Mouse (Mus musculus): ENCODE measurements around the gene Gm17949. TPM values are rescaled to one million over a fixed set of nuclear protein-coding genes. Genes with fewer than 3 reads are reported as not detected.
A peak's percentile ranks its signal among the peaks of the same experiment; 100 is the strongest.

Gm17949 gene
- not detected for total RNA-seq (2021)
- long read RNA-seq, experiment 1: 0 reads
- long read RNA-seq, experiment 2: 0 reads

GRCm38 (mm10) chr17:57011236-57012141 lies at the start of gene Gm17949, which contains the start of gene Gtf2f1:
TSS of gene Gm17949 (plus strand) at chr17:57011469.
TSS of gene Gtf2f1 (minus strand) at chr17:57011288.
- DNase-seq: peak; percentile 95

- DNase-seq: no peak
Observed at GRCm38 (mm10) chr17:56961880-56962279, 49.4 kb upstream of the Gm17949 start.

GRCm38 (mm10) chr17:56962642-56963405 lies 48.4 kb upstream of the Gm17949 start:
- DNase-seq: no peak

- DNase-seq: no peak
Observed at GRCm38 (mm10) chr17:56963646-56964045, 47.6 kb upstream of the Gm17949 start.

GRCm38 (mm10) chr17:56969321-56969720 lies 41.9 kb upstream of the Gm17949 start:
- no peak for DNase-seq

GRCm38 (mm10) chr17:56970081-56970480 lies 41.2 kb upstream of the Gm17949 start:
- no peak for DNase-seq

GRCm38 (mm10) chr17:56973956-56974707 lies 37.1 kb upstream of the Gm17949 start:
- no peak for DNase-seq

GRCm38 (mm10) chr17:56974708-56975240 lies 36.5 kb upstream of the Gm17949 start:
- DNase-seq: no peak

GRCm38 (mm10) chr17:56975391-56975790 lies 35.9 kb upstream of the Gm17949 start:
- no peak for DNase-seq

- no peak for DNase-seq
Observed at GRCm38 (mm10) chr17:56976531-56977390, 34.5 kb upstream of the Gm17949 start.

- DNase-seq: no peak
Observed at GRCm38 (mm10) chr17:56979524-56979923, 31.7 kb upstream of the Gm17949 start.

- no peak for DNase-seq
Observed at GRCm38 (mm10) chr17:56981049-56981448, 30.2 kb upstream of the Gm17949 start.

GRCm38 (mm10) chr17:56982013-56982412 lies 29.3 kb upstream of the Gm17949 start, which contains the start of gene Acer1:
TSS of gene Acer1 (minus strand) at chr17:56982126.
- no peak for DNase-seq

GRCm38 (mm10) chr17:56984886-56985285 lies 26.4 kb upstream of the Gm17949 start:
- no peak for DNase-seq

GRCm38 (mm10) chr17:56985656-56986055 lies 25.6 kb upstream of the Gm17949 start:
- no peak for DNase-seq

- no peak for DNase-seq
Observed at GRCm38 (mm10) chr17:56986105-56986805, 25.0 kb upstream of the Gm17949 start.

GRCm38 (mm10) chr17:56988441-56988840 lies 22.8 kb upstream of the Gm17949 start:
- no peak for DNase-seq

GRCm38 (mm10) chr17:56988921-56989430 lies 22.3 kb upstream of the Gm17949 start:
- DNase-seq: no peak

GRCm38 (mm10) chr17:56989467-56990114 lies 21.7 kb upstream of the Gm17949 start:
- DNase-seq: no peak

Measured in heart, adult 18-20 months (tissue).